Mouse (Mus musculus) lung, adult 2 months (tissue): ENCODE results near the gene Hist1h4k.

Experiments used
- CTCF ChIP-seq: fragments of 200-500 bp; IDR thresholded peaks from 2 replicates; pipeline ENCODE4 v1.5.1; 2011; ENCODE audit warnings: mild to moderate bottlenecking, low read length, control low read depth; ENCODE audit not compliant: insufficient read depth
- POLR2A ChIP-seq: fragments of 200-500 bp; IDR thresholded peaks from 2 replicates; pipeline ENCODE4 v1.6.1; 2011; ENCODE audit warnings: low read depth, mild to moderate bottlenecking, control low read depth, low read length, borderline replicate concordance; ENCODE audit errors: extremely low read depth

- TF ChIP-seq CTCF (no peak), POLR2A (no peak)
These were observed 29.7 kb upstream of the Hist1h4k start, which contains the start of gene Hist1h1b for GRCm38 (mm10) chr13:21779767-21780731.
